Mouse (Mus musculus) cortical plate, adult 2 months (tissue): ENCODE results near the gene Ydjc.

ENCODE experiments used
- CTCF ChIP-seq: fragments of 200-500 bp; IDR thresholded peaks from 2 replicates; pipeline ENCODE4 v1.5.1; 2011; ENCODE audit warnings: mild to moderate bottlenecking, control low read depth, low read length; ENCODE audit not compliant: insufficient read depth; ENCODE audit errors: extremely low read depth
- POLR2A ChIP-seq: fragments of 200-500 bp; IDR thresholded peaks from 2 replicates; pipeline ENCODE4 v1.6.1; 2011; ENCODE audit warnings: mild to moderate bottlenecking, low read length, control low read depth; ENCODE audit not compliant: insufficient read depth; ENCODE audit errors: extremely low read depth

GRCm38 (mm10) chr16:17096938-17097337, 47.5 kb upstream of the Ydjc start:
- TF ChIP-seq CTCF (no peak), POLR2A (no peak)
